Mouse (Mus musculus) forebrain, postnatal 0 days (tissue): ENCODE data around the gene Camta1. TPM values are rescaled to one million over a fixed set of nuclear protein-coding genes. Genes with fewer than 3 reads are reported as not detected.
A peak's percentile ranks its signal among the peaks of the same experiment; 100 is the strongest.

Experiments
- ATAC-seq: fragments of 200-750 bp; cut with Nextera tagmentation; 2 replicates; pipeline ENCODE4 v1.8.0; 2017; ENCODE audit warnings: mild to moderate bottlenecking, moderate library complexity
- DNase-seq: peaks from one replicate; pipeline ENCODE4 v3.0.0-alpha.2; 2015
- H3K27ac ChIP-seq: fragments of 300-500 bp; sonication (generic); 2 replicates; pipeline ENCODE4 v1.5.1; 2014; ENCODE audit warnings: low read depth, mild to moderate bottlenecking, antibody characterized with exemption, low read length, moderate library complexity, mixed read lengths
- H3K27me3 ChIP-seq: fragments of 300-500 bp; sonication (generic); 2 replicates; pipeline ENCODE4 v1.6.1; 2014; ENCODE audit warnings: mild to moderate bottlenecking, low read length, mixed read lengths; ENCODE audit not compliant: insufficient read depth
- H3K36me3 ChIP-seq: fragments of 300-500 bp; sonication (generic); 2 replicates; pipeline ENCODE4 v1.6.1; 2014; ENCODE audit warnings: mild to moderate bottlenecking, moderate library complexity; ENCODE audit not compliant: insufficient read depth
- H3K4me1 ChIP-seq: fragments of 300-500 bp; sonication (generic); 2 replicates; pipeline ENCODE4 v1.6.1; 2014; ENCODE audit warnings: antibody characterized with exemption; ENCODE audit not compliant: insufficient read depth
- H3K4me2 ChIP-seq: fragments of 300-500 bp; sonication (generic); 2 replicates; pipeline ENCODE4 v1.6.1; 2014; ENCODE audit warnings: low read depth, mild to moderate bottlenecking, moderate library complexity
- H3K4me3 ChIP-seq: fragments of 300-500 bp; sonication (generic); 2 replicates; pipeline ENCODE4 v1.5.1; 2014; ENCODE audit warnings: low read depth, low read length, mixed read lengths
- H3K9ac ChIP-seq: fragments of 300-500 bp; sonication (generic); 2 replicates; pipeline ENCODE4 v1.6.1; 2014; ENCODE audit warnings: mild to moderate bottlenecking
- H3K9me3 ChIP-seq: fragments of 300-500 bp; sonication (generic); 2 replicates; pipeline ENCODE4 v1.6.1; 2016; ENCODE audit warnings: low read length
- CTCF ChIP-seq: sonication (generic); IDR thresholded peaks from 2 replicates; pipeline ENCODE4 v1.5.1; 2016; ENCODE audit warnings: antibody characterized with exemption, control low read depth, low read depth
- WGBS: fragments of 180-500 bp; shearing (Covaris S2); extraction: QIAGEN DNeasy Blood & Tissue Kit; methylation state at CpG from one replicate; pipeline ENCODE4 v1.1.7; 2014; 5-methylcytosine and 5-hydroxymethylcytosine counted together
- polyA plus RNA-seq: library from polyadenylated mRNA; unstranded; fragments of >200 nt; fragmentation: Nextera tagmentation; extraction: Ambion mirVana; gene quantifications from 2 replicates; pipeline ENCODE4 v1.2.1, GENCODE M21; 2015
- total RNA-seq: library from RNA; depleted of rRNA; stranded (reverse); fragments of >200 nt; gene quantifications from 2 replicates; pipeline ENCODE4 v1.2.3, GENCODE M21; 2014

Gene Camta1
- total and polyA plus RNA-seq, 2 experiments from 2014 or later = 87.4 to 131 TPM

DNA sequence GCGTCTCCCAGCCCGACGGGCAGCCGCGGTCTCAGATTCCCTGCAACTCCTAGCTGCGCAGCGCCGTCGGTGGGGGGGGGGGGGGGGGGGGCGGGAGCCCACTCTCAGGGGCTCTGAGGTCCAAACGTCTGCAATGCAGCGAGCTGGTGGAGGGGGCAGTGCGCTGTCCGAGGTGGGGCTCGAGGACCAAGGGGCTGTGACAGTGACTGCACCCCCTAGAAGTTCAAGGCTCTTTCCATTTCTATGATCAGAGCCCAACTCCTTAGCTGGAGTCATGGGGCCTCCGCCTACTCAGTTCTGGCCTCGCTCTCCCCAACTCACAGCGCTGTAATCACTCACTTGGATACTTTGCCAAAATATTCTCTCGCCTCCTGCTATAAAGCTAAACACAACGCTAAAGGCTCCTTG, 752.8 kb downstream of the Camta1 start:
- DNase-seq (peak; percentile 58), ATAC-seq (peak; percentile 10)
- H3K4me1 ChIP-seq = peaks cover 20% of the 10 kb centered on the region
- peak overlapping the region; percentile 98 for H3K27ac ChIP-seq
- H3K9me3 ChIP-seq = no peaks in the 10 kb centered on the region
- peak overlapping the region; percentile 60 for H3K4me2 ChIP-seq
- H3K4me3 ChIP-seq = peak overlapping the region; percentile 96
- TF ChIP-seq CTCF = 0 out of 2 replicates have a peak, but pooled peaks have one; percentile 3
- WGBS = under 1% methylated on average over 19 of the region's 20 CpGs
- no peaks in the 10 kb centered on the region for H3K27me3 ChIP-seq
- H3K9ac ChIP-seq = peak overlapping the region; percentile 96
- no peaks in the 10 kb centered on the region for H3K36me3 ChIP-seq

DNA sequence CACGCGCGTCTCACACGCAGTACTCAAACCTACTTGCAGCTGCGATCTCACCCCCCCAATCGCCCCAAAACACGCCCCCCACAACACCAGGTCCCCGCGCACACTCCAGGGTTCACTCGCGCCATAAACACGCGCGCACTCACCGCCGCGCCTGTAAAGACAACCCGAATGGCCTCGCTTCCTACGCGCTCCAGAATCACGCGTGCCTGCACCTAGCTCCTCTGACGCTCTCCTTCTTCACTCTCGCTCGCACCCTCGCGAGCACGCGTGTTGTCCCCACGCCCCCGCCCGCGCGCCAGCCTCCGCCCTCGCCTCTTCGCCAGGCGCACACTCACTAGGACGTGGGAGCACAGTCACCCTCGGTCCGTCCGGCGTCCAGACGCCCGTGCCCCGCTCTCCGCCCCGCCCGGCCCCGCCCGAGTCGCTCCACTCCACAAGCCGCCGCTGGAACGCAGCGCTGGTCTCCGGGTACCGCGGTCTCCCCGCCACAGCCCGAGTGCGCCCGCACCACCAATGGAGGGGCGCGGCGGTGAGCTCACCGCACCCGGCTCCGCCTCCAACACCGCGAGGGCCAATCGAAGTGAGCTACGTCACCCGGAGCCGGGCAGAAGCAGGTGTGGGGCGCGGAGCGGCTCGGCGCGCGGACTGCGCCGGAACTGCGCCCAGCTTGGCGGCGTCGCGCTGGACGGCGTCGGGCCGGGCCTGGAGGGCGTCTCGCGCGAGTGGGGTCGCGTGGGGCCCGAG, 753.5 kb downstream of the Camta1 start:
- peak overlapping the region; percentile 60 for H3K4me2 ChIP-seq
- TF ChIP-seq CTCF = no peak
- H3K4me1 ChIP-seq = peaks cover 22% of the 10 kb centered on the region
- peak overlapping the region; percentile 96 for H3K9ac ChIP-seq
- H3K27ac ChIP-seq = peak overlapping the region; percentile 98
- ATAC-seq = peak; percentile 98
- no peaks in the 10 kb centered on the region for H3K9me3 ChIP-seq
- peak overlapping the region; percentile 96 for H3K4me3 ChIP-seq
- peak; percentile 98 for DNase-seq
- no peaks in the 10 kb centered on the region for H3K36me3 ChIP-seq
- 2% methylated on average over 96 of the region's 101 CpGs for WGBS
- no peaks in the 10 kb centered on the region for H3K27me3 ChIP-seq

DNA sequence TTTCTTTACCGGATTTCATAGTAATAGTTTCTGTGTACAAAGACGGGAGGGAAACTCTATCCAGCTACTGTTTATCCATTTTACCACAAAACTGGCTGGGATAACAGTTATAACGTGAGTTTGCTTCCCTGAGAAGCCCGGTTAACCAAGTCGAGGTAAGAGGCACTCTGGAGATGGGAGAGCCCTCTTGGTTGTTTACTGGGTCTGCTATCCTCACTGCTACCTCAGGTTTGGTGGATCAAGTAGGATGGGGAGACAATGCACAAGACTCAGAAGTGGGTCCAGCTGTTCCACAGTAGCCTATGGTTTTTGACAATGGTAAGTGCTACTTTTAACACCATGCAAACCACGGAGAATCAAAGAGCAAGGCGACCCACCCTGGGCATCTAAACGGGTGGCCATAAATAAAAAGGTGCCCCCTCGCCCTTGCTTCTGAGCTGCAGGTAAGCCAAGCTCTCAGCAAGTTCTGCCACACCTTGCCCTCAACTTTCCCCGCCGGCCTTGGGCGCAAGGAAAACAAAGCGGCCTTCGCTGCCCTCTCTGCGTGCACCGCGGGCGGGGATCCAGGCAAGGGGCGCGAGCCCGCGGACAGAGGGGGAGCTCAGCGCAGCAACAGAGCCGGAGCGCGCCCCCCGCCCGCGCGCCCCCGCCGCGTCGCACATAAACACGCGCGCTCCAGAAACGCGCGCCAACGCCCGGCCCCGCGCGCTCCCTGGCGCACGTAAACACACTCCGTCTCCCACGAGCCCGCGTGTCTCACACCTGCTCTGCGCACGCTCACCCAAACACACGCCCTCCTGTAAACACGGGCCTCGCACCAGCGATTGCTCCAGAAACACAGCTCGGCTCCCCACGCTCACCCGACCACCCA, 754.3 kb downstream of the Camta1 start:
- ATAC-seq (peak; percentile 34), DNase-seq (peak; percentile 85)
- Histone ChIP-seq H3K36me3 (no peaks in the 10 kb centered on the region), H3K4me3 (peak overlapping the region; percentile 96), H3K9me3 (no peaks in the 10 kb centered on the region), H3K9ac (peak overlapping the region; percentile 96), H3K4me1 (peaks cover 25% of the 10 kb centered on the region), H3K27ac (peak overlapping the region; percentile 98), H3K27me3 (no peaks in the 10 kb centered on the region), H3K4me2 (peak overlapping the region; percentile 60)
- WGBS = 1% methylated on average over 55 of the region's 60 CpGs
- no peak for TF ChIP-seq CTCF

DNA sequence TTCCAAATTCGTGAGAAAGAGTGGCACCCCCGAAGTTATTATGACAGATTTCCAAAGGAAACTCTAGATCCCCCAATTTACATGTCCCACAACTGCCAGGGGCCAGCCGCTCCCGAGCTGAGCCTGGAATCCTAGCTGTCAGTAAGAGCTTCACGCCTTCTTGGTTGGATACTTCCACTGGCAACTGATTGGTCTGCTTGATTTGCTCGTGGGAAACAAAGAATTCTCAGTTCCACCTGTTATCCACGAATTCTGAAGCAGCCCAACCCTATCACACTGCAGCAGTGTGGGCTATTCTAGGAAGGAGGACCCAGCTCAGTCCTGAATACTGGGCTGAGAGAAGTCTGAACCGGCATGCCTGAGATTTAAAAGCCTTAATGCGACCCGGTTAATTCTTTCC, 755.2 kb downstream of the Camta1 start:
- peak overlapping the region; percentile 96 for H3K9ac ChIP-seq
- H3K4me2 ChIP-seq = peak overlapping the region; percentile 60
- no peaks in the 10 kb centered on the region for H3K9me3 ChIP-seq
- H3K4me1 ChIP-seq = peaks cover 31% of the 10 kb centered on the region
- no peak for TF ChIP-seq CTCF
- no peaks in the 10 kb centered on the region for H3K27me3 ChIP-seq
- 13% methylated on average over 10 of the region's 10 CpGs for WGBS
- H3K36me3 ChIP-seq = no peaks in the 10 kb centered on the region
- H3K4me3 ChIP-seq = peak overlapping the region; percentile 96
- ATAC-seq (no peak), DNase-seq (peak; percentile 52)
- peak overlapping the region; percentile 98; the same call in 1 of the 2 replicates for H3K27ac ChIP-seq

DNA sequence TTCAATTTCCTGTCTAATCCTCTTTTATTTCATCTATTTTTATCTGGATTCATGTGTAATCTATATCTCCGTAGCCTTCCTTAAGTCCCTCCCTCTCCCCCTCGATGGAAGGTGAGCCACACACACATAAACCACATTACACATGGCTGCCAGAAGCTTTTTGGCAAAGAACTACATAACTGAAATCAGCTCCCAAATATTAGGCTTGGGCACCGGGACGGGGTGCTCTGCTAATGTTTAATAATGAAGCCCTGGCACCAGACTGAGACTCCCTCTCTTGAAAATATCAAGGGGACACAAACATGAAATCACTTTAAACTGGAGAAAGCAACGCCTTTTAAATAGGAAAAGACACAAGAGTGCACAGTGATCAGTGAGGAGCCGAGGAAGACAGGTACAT, 755.8 kb downstream of the Camta1 start:
- no peaks in the 10 kb centered on the region for H3K36me3 ChIP-seq
- H3K9me3 ChIP-seq = no peaks in the 10 kb centered on the region
- DNase-seq = no peak
- TF ChIP-seq CTCF = no peak
- H3K27ac ChIP-seq = peak overlapping the region; percentile 2
- peak overlapping the region; percentile 96 for H3K4me3 ChIP-seq
- no peak for ATAC-seq
- H3K9ac ChIP-seq = peak overlapping the region; percentile 96
- H3K4me2 ChIP-seq = peak overlapping the region; percentile 60
- 19% methylated on average over 6 of the region's 6 CpGs for WGBS
- no peaks in the 10 kb centered on the region for H3K27me3 ChIP-seq
- H3K4me1 ChIP-seq = peaks cover 34% of the 10 kb centered on the region

DNA sequence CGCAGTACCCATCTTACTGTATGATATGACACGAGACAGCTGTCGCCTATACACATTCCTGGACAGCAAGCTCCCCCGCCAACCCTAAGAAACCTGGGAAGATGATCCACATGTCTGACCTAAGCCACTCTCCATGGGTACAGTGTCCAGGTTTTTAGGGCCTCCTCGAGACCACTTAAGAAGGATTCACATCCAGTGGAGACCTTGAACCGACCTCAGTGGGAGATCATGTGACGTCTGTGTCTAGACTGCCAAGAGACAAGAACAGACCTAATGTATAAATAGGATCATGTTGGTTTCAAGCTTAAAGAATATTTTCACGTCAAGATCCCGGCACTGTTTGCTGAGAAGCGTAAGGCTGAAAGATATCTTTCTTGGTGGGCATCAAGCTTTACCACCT, 757.5 kb downstream of the Camta1 start:
- Histone ChIP-seq H3K4me3 (peak overlapping the region; percentile 16; the same call in 1 of the 2 replicates), H3K27me3 (no peaks in the 10 kb centered on the region), H3K36me3 (no peaks in the 10 kb centered on the region), H3K9ac (0 out of 2 replicates have a peak overlapping the region, but pooled peaks have one; percentile 10), H3K4me2 (peak overlapping the region; percentile 60), H3K27ac (peak overlapping the region; percentile 74), H3K4me1 (peaks cover 34% of the 10 kb centered on the region), H3K9me3 (no peaks in the 10 kb centered on the region)
- TF ChIP-seq CTCF = no peak
- ATAC-seq (no peak), DNase-seq (no peak)
- WGBS = 62% methylated on average over 10 of the region's 10 CpGs
